Mouse (Mus musculus) cerebellum, postnatal 36 days (tissue): ENCODE measurements at regions not wholly inside any gene's neighbourhood (a gene's known extent, or its start where the extent isn't known, plus 50 kb on each side); places are given as distances from the start of the nearest gene placed in this dataset.

Experiments
- DNase-seq, 2 experiments: peaks; one replicate each; pipeline ENCODE4 v3.0.0; 2021 to 2022; ENCODE audit warnings: mixed read lengths in 2 of 2

- no peak for DNase-seq
These were observed 214.3 kb upstream of the Fam241a start for GRCm38 (mm10) chr3:128110406-128110805.

DNA sequence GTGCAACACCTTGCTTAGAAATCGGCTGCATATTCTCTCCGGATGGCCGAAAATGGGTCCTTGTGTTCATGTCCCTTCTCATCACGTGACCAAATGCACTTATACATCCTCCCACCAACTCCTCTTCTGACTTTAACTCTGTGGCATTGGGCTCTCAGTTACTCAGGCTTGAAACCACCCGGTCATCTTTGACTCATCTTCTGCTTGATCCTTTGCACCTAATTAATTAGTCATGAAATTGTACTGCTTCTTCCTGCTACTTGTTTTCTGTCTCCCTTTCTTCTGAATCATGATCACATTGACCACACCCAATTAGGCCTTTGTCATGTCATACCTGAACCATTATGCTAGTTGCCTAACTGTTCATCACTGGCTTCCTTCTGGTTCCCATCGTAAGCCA is 208.4 kb upstream of the Fam241a start:
- no peak for DNase-seq

DNA sequence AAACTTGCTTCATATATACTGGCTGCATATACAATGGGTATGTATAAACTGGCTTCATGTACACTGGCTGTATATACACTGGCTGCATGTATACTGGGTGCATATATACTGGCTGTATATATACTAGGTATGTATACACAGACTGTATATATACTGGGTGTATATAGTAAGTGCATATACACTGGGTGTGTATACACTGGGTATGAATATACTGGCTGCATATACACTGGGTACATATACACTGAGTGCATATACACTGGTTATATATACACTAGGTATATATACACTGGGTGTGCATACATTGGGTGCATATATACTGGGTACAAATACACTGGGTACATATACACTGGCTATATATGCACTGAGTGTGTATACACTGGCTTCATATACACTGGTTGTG is 196.9 kb upstream of the Fam241a start:
- DNase-seq = no peak

DNA sequence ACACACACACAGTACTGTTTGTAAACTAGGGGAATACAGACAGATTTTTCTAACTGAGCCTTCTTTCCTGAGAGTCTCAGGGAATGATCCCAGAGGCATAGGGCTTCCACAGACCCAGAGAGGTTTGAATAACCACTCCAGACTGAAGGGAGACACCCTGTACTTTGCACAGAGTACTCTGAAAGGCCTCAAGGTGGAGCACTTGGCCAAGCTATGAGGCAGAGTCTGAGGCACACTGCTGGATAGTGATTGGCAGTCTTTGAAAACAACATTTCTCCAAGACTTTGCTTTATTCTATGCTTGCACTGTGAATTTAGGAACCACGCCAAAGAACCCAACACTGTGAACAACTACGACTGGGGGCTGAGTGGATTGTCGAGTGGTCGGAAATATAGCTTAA is 192.1 kb upstream of the Fam241a start:
- DNase-seq = peak; percentile 3 to 5

GRCm38 (mm10) chr3:128087163-128087562 is 191.0 kb upstream of the Fam241a start:
- DNase-seq = no peak

DNA sequence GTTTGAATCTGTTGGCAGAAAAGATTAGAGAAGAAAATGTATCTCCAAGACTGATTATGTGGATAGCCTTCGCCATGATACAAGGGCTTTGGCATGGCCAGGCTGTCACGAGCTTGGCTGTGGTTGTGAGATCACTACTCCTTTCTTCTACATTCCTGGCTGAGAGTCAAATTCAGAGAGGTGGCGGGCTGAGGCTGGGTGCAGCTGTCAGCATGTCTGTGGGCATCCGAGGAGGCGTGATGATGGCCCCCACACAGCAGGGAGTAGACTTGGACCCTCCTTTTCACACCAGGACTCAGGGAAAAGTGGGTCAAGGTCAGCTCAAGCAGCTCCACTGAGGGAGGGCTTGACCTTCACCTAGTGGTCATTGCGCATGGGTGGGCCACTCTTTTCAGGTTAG is 186.3 kb upstream of the Fam241a start:
- no peak for DNase-seq

GRCm38 (mm10) chr3:128081430-128081829 is 185.3 kb upstream of the Fam241a start:
- no peak for DNase-seq

DNA sequence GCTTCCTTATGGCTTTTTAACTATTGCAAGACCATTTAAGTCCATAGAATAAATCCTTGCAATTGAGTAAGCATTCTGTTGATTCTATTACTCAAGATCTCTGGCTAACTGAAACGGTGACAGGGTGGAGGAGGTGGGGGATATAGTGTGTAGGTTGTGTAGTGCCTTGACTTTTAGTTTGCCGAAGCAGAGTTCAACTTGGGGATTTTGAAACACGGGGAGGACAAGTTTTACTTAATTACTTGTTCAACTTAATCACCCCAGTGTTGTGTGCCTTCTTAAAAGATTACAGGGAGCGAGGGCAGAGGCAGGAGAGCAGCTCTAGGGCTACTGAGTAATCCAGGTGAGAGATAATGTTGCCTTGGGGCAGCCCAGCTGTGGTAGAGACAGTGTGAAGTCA is 171.7 kb upstream of the Fam241a start:
- no peak for DNase-seq

- DNase-seq = no peak
These were observed 157.9 kb upstream of the Fam241a start for GRCm38 (mm10) chr3:128054031-128054430.

DNA sequence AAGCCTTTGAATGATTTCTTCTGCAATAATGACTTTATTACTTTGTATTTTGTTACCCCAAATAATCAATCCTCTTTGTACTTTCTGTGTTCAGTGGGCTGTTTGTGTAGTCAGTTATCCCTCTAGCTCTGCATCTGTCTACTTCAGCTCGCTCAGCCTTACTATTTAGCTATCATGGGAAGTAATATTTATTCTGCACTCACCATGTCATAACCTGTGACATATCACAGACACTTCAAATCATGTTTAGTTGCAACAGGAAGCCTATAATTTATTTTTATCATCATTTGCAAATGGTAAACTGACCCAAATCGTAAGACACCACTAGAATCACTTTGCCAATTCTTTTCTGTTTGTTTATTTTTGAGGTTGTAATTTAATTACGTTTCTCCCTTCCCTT is 147.6 kb upstream of the Fam241a start:
- no peak for DNase-seq

DNA sequence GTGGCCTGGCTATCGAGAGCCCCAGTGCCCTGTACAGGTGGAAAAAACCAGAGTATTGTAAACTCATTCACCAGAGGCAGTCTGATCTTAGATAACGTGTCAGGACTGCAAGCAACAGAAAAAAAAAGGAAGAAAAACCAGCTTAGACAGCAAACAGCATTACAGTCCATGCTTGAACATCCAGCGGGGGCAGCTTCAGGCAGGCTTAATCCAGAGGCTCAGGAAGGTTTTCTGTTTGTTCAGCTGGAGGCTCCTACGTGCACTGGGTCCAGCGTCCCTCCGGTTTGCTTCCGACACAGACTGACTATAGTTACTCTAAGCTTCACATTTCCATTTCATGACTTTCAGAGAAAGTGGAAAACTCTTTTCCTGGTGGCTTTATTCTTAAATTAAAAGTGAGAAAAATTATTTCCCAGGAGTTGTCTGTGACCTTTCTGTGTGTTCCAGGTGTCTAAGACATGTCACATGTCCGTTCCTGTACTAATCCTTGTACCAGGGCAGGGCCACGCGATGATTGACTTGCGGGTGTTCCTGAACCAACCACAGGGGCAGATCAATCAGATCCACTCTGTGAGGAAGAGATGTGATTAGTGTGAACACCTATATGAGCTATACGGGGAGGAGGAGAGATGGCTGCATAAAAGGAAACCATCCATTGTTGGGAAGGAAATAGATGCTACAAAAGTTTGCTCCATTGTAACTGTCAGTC is 144.4 kb upstream of the Fam241a start:
- DNase-seq = no peak

GRCm38 (mm10) chr3:128039185-128039584 is 143.1 kb upstream of the Fam241a start:
- DNase-seq = no peak

DNA sequence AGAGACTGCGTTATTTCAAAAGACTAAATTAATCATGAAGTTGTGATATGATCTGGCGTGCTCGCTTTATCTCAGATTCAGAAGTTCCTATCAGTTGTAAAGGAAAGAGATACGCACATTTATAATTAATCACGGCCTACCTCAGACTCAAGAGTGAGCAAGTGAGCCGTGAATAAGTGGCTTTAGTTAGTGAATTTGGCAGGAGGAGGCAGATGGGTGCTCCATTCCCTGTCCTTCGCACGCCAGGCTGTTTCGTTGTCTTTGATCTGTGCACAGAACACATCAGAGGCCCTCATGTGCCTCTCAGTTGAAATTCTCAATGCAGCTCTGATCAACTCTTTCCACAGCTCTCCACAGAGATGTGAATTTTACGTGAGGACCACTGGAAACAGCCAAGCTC is 140.4 kb upstream of the Fam241a start:
- no peak for DNase-seq

- no peak for DNase-seq
These were observed 134.2 kb upstream of the Fam241a start for GRCm38 (mm10) chr3:128030352-128030751.

- no peak for DNase-seq
These were observed 133.4 kb upstream of the Fam241a start for GRCm38 (mm10) chr3:128029565-128029915.

- no peak for DNase-seq
These were observed 132.9 kb upstream of the Fam241a start for GRCm38 (mm10) chr3:128028856-128029564.

- no peak for DNase-seq
These were observed 128.7 kb upstream of the Fam241a start for GRCm38 (mm10) chr3:128024856-128025255.

DNA sequence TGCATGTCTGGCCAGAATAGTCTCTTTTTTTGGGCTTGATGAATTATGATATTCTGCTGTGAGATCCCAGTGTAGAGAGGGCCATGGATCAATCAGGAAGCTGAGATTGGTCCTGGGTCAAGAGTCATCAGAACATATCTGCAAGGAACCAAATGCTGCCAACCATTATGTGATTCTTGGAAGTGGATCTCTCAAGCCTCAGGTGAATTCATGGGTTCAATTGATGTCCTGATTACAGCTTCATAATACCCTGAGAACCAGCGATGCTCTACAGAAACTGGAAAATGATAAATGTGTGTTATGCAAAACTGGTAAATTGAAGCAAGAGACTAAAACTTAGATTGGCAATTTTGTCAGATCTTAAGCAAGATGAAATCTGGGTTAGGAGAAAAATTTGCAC is 118.8 kb upstream of the Fam241a start:
- DNase-seq = no peak

DNA sequence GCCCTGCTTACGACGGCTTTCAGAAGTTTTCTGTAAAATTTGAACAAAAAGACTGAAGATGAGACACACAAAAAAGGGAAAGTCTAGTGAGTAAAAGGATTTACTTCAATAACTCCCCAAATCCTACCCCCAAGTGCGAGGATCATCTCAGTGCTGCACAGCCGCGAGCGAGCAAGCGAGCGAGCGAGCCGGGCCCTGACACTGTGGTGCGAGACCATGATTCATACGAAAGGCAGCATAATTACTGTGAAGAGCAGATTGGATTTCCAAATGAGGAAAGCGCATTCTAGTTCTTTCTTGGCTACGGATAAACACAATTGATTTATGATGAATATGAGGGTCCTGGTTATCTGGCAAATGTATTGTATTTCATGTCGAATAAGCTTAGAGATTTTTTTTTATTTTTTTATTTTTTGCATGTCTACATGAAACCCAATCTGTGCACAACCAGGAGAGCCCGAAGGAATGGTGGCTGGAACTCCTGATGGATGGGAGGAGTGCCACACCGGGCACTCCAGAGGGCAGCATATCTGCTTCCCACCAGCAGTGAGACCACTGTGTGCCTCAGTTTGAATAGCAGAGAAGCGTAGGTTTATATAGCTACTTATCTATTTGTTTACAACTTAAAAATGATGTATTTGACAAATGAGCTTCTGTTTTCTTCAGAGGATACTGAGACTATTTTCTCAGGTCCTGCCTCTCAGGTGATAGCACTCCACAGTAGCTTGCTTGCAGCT is 106.9 kb upstream of the Fam241a start:
- DNase-seq = no peak

- peak in 1 of 2 experiments; percentile 10 for DNase-seq
These were observed 105.9 kb upstream of the Fam241a start for GRCm38 (mm10) chr3:128001924-128002501.

GRCm38 (mm10) chr3:127995678-127996077 is 99.6 kb upstream of the Fam241a start:
- DNase-seq = no peak

GRCm38 (mm10) chr3:127987583-127987982 is 91.5 kb upstream of the Fam241a start:
- no peak for DNase-seq

GRCm38 (mm10) chr3:127985165-127985564 is 89.0 kb upstream of the Fam241a start:
- no peak for DNase-seq

- no peak for DNase-seq
These were observed 81.1 kb upstream of the Fam241a start for GRCm38 (mm10) chr3:127977240-127977639.
